Mouse (Mus musculus): ENCODE results near the gene Svs1. TPM values are rescaled to one million over a fixed set of nuclear protein-coding genes. Genes with fewer than 3 reads are reported as not detected.

Gene Svs1
- not detected in 2 replicates for polyA plus RNA-seq (2015; fragmentation: Nextera tagmentation; extraction: Ambion mirVana)

DNA sequence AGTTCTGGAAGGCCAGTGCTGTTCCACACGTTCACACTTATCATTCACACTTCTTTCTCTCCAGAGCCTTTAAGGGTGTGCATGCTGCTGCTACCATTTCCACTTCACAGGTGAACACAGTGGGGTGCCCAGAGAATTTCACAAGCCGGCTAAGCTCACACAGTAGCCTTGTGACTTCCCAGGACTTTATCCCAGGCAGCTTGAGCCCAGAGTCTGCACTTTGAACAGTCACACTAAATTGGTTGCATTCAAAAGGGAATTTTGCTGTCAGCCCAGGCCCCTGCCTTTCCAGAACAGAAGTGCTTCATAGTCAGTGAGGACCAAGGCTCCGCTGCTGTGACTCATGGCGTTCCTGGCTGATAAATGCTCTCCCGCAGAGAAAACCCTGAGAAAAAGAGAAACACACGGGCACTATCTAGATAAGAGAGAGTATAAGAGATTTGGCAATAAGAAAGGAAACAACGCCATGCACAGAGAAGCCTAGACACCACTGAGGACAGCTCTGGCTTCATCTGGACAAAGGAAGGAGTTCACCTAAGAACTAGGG, at the start of gene Svs1:
TSS of gene Svs1 (plus strand) at position 418 of the 547 bp plus-strand sequence.
- WGBS, result 34% methylated on average over 7 of the region's 7 CpGs
- H3K4me3 ChIP-seq (ENCODE audit: low read depth, low read length), result no peak within 1 kb of the TSS
- no peak within 1 kb of the TSS for H3K9ac ChIP-seq (replicated peaks; ENCODE audit: low read depth)
- no peak within 1 kb of the TSS for H3K4me2 ChIP-seq (replicated peaks; ENCODE audit: low read depth, low read length)
- no peaks in the 10 kb centered on the region for H3K9me3 ChIP-seq (ENCODE audit: low read length)
- TF ChIP-seq CTCF (IDR thresholded peaks at IDR 0.05) (no peak), EP300 (IDR thresholded peaks at IDR 0.05) (no peak)
- no peak within 1 kb of the TSS for H3K27ac ChIP-seq (ENCODE audit: low read length)
- ATAC-seq (no peak), DNase-seq (ENCODE audit: low spot score) (no peak)
- H3K4me1 ChIP-seq (ENCODE audit: insufficient read depth, low read depth, low read length), result no peaks in the 10 kb centered on the region
- H3K36me3 ChIP-seq (ENCODE audit: insufficient read depth, low read length), result no peaks in the 10 kb centered on the region
- no peaks in the 10 kb centered on the region for H3K27me3 ChIP-seq (replicated peaks; ENCODE audit: insufficient read depth, low read length)

DNA sequence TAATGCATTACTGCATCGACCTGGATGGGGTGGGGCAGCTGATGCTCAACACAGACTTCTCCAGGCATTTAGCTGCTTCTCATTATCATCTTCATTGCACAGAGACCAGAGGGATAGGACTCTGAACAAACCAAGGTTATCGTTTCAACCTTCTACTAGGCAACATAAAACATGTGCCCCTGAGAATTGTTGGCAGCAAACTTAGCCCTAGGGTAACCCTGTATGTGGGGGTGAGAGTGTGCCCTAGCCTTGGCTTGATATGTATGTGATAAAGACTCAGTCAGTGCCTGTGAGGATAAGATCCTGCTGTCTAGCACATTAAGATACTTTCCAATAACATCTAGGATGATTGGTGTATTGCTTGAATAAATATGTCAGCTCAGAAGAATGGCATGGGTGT, 37.1 kb upstream of the Svs1 start:
- no peak for DNase-seq (ENCODE audit: low spot score)
- H3K27me3 ChIP-seq (replicated peaks; ENCODE audit: insufficient read depth, low read length), result no peaks in the 10 kb centered on the region
- H3K4me1 ChIP-seq (ENCODE audit: insufficient read depth, low read depth, low read length), result no peaks in the 10 kb centered on the region
- TF ChIP-seq EP300 (IDR thresholded peaks at IDR 0.05), result no peak
- H3K36me3 ChIP-seq (ENCODE audit: insufficient read depth, low read length), result no peaks in the 10 kb centered on the region
- ATAC-seq, result no peak
- WGBS, result 77% methylated on average over 2 of the region's 2 CpGs
- H3K27ac ChIP-seq (ENCODE audit: low read length), result no peak overlapping the region
- H3K4me2 ChIP-seq (replicated peaks; ENCODE audit: low read depth, low read length), result no peak overlapping the region
- no peak overlapping the region for H3K9ac ChIP-seq (replicated peaks; ENCODE audit: low read depth)
- H3K9me3 ChIP-seq (ENCODE audit: low read length), result no peaks in the 10 kb centered on the region
- H3K4me3 ChIP-seq (ENCODE audit: low read depth, low read length), result no peak overlapping the region

DNA sequence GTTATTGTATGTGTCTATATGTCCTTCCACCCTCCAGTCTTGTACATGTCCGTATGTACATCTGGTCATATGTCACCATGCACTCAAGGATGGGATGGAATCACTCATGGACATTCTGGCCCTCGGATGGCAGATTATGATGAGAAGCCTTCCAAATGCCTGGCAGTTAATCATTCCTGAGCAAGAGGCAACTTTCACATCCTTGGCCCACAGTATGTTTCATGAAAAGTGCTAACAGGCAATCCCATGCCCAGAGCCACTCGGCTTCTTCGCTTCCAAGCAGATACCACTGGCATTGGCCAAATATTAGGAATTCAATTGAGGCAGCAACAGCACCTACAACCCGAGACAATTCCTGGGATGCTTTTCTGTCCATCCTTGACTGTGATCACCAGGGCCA, 36.0 kb upstream of the Svs1 start:
- 84% methylated on average over 5 of the region's 5 CpGs for WGBS
- Histone ChIP-seq H3K27ac (ENCODE audit: low read length) (no peak overlapping the region), H3K4me2 (replicated peaks; ENCODE audit: low read depth, low read length) (no peak overlapping the region)

DNA sequence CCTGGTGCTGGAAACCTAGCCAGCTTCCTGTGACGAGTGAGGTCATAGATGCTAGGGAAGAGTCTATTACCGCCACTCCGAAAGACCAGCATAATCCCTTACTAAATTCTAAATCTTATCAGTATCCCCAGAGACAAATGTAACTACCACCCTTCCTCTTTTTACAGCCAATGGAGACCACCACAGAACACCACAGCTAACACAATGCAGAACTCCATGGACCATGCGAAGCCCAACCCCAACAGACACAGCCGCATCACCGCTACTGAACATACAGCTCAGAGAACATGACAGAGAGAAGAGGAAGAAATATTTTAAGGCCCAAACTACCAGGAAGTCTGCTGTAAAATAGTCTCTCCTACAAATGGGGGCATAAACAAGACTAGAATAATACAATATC, 35.0 kb upstream of the Svs1 start:
- Histone ChIP-seq H3K4me1 (ENCODE audit: insufficient read depth, low read depth, low read length) (no peaks in the 10 kb centered on the region), H3K27me3 (replicated peaks; ENCODE audit: insufficient read depth, low read length) (no peaks in the 10 kb centered on the region), H3K36me3 (ENCODE audit: insufficient read depth, low read length) (no peaks in the 10 kb centered on the region), H3K4me3 (ENCODE audit: low read depth, low read length) (no peak overlapping the region), H3K9ac (replicated peaks; ENCODE audit: low read depth) (no peak overlapping the region), H3K4me2 (replicated peaks; ENCODE audit: low read depth, low read length) (no peak overlapping the region), H3K9me3 (ENCODE audit: low read length) (no peaks in the 10 kb centered on the region), H3K27ac (ENCODE audit: low read length) (no peak overlapping the region)
- TF ChIP-seq CTCF (IDR thresholded peaks at IDR 0.05), result no peak
- no peak for TF ChIP-seq EP300 (IDR thresholded peaks at IDR 0.05)
- ATAC-seq, result no peak
- no peak for DNase-seq (ENCODE audit: low spot score)
- 85% methylated on average over 6 of the region's 6 CpGs for WGBS

More for the DNA sequence above, 36.0 kb upstream of the Svs1 start:
- no peak overlapping the region for H3K9ac ChIP-seq (replicated peaks; ENCODE audit: low read depth)
- H3K36me3 ChIP-seq (ENCODE audit: insufficient read depth, low read length), result no peaks in the 10 kb centered on the region
- ATAC-seq (no peak), DNase-seq (ENCODE audit: low spot score) (no peak)
- H3K4me3 ChIP-seq (ENCODE audit: low read depth, low read length), result no peak overlapping the region
- H3K27me3 ChIP-seq (replicated peaks; ENCODE audit: insufficient read depth, low read length), result no peaks in the 10 kb centered on the region
- H3K9me3 ChIP-seq (ENCODE audit: low read length), result no peaks in the 10 kb centered on the region
- H3K4me1 ChIP-seq (ENCODE audit: insufficient read depth, low read depth, low read length), result no peaks in the 10 kb centered on the region
- no peak for TF ChIP-seq CTCF (IDR thresholded peaks at IDR 0.05)
- no peak for TF ChIP-seq EP300 (IDR thresholded peaks at IDR 0.05)

DNA sequence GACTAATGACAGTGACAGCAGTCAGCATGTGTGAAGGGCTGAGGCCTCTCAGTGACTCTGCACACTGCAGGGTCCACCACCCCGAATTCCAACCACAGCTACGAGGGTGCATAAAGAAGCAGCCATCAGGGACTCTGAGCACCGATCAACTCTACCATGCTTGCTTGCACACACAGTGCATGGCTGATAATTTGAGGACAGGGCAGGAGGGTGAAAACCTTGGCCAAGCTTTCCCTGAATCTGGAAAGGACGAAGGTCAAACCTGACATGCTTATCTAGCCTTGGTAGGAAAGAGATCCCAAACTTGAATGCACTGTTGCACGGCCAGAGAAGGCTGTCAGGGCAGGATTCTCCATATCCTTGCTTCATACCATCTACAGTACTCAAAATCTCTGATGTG, 33.4 kb upstream of the Svs1 start:
- TF ChIP-seq EP300 (IDR thresholded peaks at IDR 0.05) (no peak), CTCF (IDR thresholded peaks at IDR 0.05) (no peak)
- 78% methylated on average over 5 of the region's 5 CpGs for WGBS
- H3K27ac ChIP-seq (ENCODE audit: low read length), result no peak overlapping the region
- H3K9ac ChIP-seq (replicated peaks; ENCODE audit: low read depth), result no peak overlapping the region
- H3K27me3 ChIP-seq (replicated peaks; ENCODE audit: insufficient read depth, low read length), result no peaks in the 10 kb centered on the region
- H3K4me2 ChIP-seq (replicated peaks; ENCODE audit: low read depth, low read length), result no peak overlapping the region
- H3K4me1 ChIP-seq (ENCODE audit: insufficient read depth, low read depth, low read length), result no peaks in the 10 kb centered on the region
- no peak overlapping the region for H3K4me3 ChIP-seq (ENCODE audit: low read depth, low read length)
- DNase-seq (ENCODE audit: low spot score) (no peak), ATAC-seq (no peak)
- H3K36me3 ChIP-seq (ENCODE audit: insufficient read depth, low read length), result no peaks in the 10 kb centered on the region
- H3K9me3 ChIP-seq (ENCODE audit: low read length), result no peaks in the 10 kb centered on the region

DNA sequence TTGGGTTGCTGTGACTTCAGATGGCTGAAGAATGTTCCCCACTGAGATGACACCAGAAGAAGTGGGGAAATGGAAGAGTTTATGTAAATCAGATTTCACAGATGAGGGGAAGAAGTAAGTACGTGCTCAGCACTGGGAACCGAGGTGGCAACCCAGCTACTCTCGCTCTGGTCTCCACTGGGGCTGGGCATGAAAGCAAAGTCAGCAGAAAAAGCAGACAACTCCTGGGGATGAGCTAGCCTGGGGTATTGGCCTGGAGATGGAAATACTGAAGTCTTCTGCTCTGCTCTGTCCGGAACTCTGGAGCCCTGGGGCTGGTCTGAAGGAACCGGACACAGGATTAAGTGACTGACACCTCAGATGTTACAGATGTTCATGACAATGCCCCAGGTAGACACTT, 32.5 kb upstream of the Svs1 start:
- no peak overlapping the region for H3K27ac ChIP-seq (ENCODE audit: low read length)
- no peaks in the 10 kb centered on the region for H3K9me3 ChIP-seq (ENCODE audit: low read length)
- H3K36me3 ChIP-seq (ENCODE audit: insufficient read depth, low read length), result no peaks in the 10 kb centered on the region
- H3K9ac ChIP-seq (replicated peaks; ENCODE audit: low read depth), result no peak overlapping the region
- no peaks in the 10 kb centered on the region for H3K27me3 ChIP-seq (replicated peaks; ENCODE audit: insufficient read depth, low read length)
- H3K4me2 ChIP-seq (replicated peaks; ENCODE audit: low read depth, low read length), result no peak overlapping the region
- no peak overlapping the region for H3K4me3 ChIP-seq (ENCODE audit: low read depth, low read length)
- ATAC-seq (no peak), DNase-seq (ENCODE audit: low spot score) (no peak)
- H3K4me1 ChIP-seq (ENCODE audit: insufficient read depth, low read depth, low read length), result no peaks in the 10 kb centered on the region
- TF ChIP-seq EP300 (IDR thresholded peaks at IDR 0.05) (no peak), CTCF (IDR thresholded peaks at IDR 0.05) (no peak)
- WGBS, result 81% methylated on average over 5 of the region's 5 CpGs

DNA sequence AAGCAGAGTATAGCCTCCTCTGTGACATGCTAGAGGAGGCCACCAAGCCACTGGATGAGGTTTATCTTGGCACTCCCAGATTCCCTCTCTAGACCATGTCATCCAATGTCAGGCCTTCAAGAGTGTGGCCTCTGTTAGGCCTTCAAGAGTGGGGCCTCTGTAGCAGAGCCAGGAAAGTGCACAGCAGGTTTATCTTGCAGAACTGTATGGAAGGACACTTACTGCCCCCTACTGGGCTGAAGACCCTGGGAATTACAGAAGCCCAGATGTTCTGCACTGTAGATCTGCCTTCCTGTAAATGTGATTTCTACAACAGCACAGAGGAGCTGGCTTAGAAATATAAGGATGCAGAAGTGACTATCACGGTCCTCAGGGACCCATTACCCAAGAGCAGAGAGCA, 31.7 kb upstream of the Svs1 start:
- H3K36me3 ChIP-seq (ENCODE audit: insufficient read depth, low read length), result no peaks in the 10 kb centered on the region
- DNase-seq (ENCODE audit: low spot score), result peak; percentile 77
- no peak overlapping the region for H3K27ac ChIP-seq (ENCODE audit: low read length)
- TF ChIP-seq CTCF (IDR thresholded peaks at IDR 0.05) (peak; percentile 81), EP300 (IDR thresholded peaks at IDR 0.05) (no peak)
- no peaks in the 10 kb centered on the region for H3K27me3 ChIP-seq (replicated peaks; ENCODE audit: insufficient read depth, low read length)
- no peaks in the 10 kb centered on the region for H3K4me1 ChIP-seq (ENCODE audit: insufficient read depth, low read depth, low read length)
- WGBS, result 17% methylated on average over 1 of the region's 1 CpGs
- H3K4me2 ChIP-seq (replicated peaks; ENCODE audit: low read depth, low read length), result no peak overlapping the region
- no peaks in the 10 kb centered on the region for H3K9me3 ChIP-seq (ENCODE audit: low read length)
- no peak overlapping the region for H3K9ac ChIP-seq (replicated peaks; ENCODE audit: low read depth)
- H3K4me3 ChIP-seq (ENCODE audit: low read depth, low read length), result no peak overlapping the region
- ATAC-seq, result peak; percentile 61

Measured in lung, postnatal 0 days (tissue).